Mouse (Mus musculus) small intestine, adult 2 months (tissue): ENCODE data around the gene Tia1.

Experiments used
- CTCF ChIP-seq: fragments of 200-500 bp; IDR thresholded peaks from 2 replicates; pipeline ENCODE4 v1.5.1; 2012; ENCODE audit warnings: low read depth, mild to moderate bottlenecking, control low read depth, inconsistent platforms, low read length, moderate library complexity, mixed read lengths; ENCODE audit not compliant: insufficient replicate concordance, insufficient read length; ENCODE audit errors: extremely low read depth
- POLR2A ChIP-seq: fragments of 200-500 bp; IDR thresholded peaks from 2 replicates; pipeline ENCODE4 v1.6.1; 2012; ENCODE audit warnings: low read depth, mild to moderate bottlenecking, control low read depth, inconsistent platforms, low read length, moderate library complexity

DNA sequence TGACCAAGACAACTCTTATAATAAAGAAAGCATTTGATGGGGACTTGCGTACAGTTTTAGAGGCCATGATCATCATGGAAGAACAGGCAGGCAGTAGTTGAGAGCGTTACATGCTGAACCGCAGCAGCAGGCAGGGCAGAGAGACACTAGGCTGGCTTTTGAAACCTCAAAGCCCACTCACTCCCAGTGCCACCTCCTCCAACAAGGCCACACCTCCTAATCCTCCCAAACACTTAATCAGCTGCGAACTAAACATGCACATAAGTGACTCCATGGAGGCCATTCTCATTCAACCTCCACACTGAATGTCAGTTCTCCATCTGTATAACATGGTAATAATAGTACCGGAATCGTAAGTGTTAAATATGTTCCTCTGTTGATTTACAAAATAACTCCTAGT is 30.5 kb upstream of the Tia1 start:
- no peak for TF ChIP-seq CTCF
- TF ChIP-seq POLR2A: no peak
